Mouse (Mus musculus) megakaryocyte, embryonic 14.5 days (primary cell): ENCODE measurements around the gene Hoxb2. TPM values are rescaled to one million over a fixed set of nuclear protein-coding genes. Genes with fewer than 3 reads are reported as not detected.

Experiments used
- H3K27me3 ChIP-seq: replicated peaks from 2 replicates; pipeline ENCODE3; 2012; ENCODE audit warnings: inconsistent platforms
- H3K36me3 ChIP-seq: replicated peaks from 2 replicates; pipeline ENCODE3; 2012; ENCODE audit warnings: low read length, inconsistent platforms, mixed read lengths
- H3K4me1 ChIP-seq: 2 replicates; pipeline ENCODE4 v1.6.1; 2012; ENCODE audit warnings: inconsistent platforms
- H3K4me3 ChIP-seq: replicated peaks from 2 replicates; pipeline ENCODE3; 2012; ENCODE audit warnings: moderate library complexity, mild to moderate bottlenecking, inconsistent platforms
- H3K9me3 ChIP-seq: 2 replicates; pipeline ENCODE4 v1.6.1; 2012; ENCODE audit warnings: inconsistent platforms
- FLI1 ChIP-seq: IDR thresholded peaks from 2 replicates; pipeline ENCODE4 v1.6.1; 2012; ENCODE audit warnings: low read length, inconsistent platforms, mixed read lengths
- GATA1 ChIP-seq: IDR thresholded peaks from 3 replicates; pipeline ENCODE4 v1.6.1; 2012; ENCODE audit warnings: mixed read lengths, low read length, inconsistent platforms, borderline replicate concordance
- polyA plus RNA-seq: library from polyadenylated mRNA; stranded (reverse); fragments of >175 nt; gene quantifications from 2 replicates; pipeline ENCODE4 v1.2.3, GENCODE M21; 2012; ENCODE audit warnings: low replicate concordance; ENCODE audit not compliant: insufficient read depth

Gene Hoxb2
- polyA plus RNA-seq = not detected in 2 replicates

- peaks cover 4% of the 10 kb centered on the region; the same call in 1 of the 2 replicates for H3K9me3 ChIP-seq
- peaks cover 84% of the 10 kb centered on the region for H3K27me3 ChIP-seq
- H3K36me3 ChIP-seq = no peaks in the 10 kb centered on the region
- H3K4me1 ChIP-seq = peaks cover 10% of the 10 kb centered on the region
- no peak within 1 kb of the TSS for H3K4me3 ChIP-seq
- TF ChIP-seq FLI1 = no peak
- TF ChIP-seq GATA1 = no peak
These were observed at the start of gene Hoxb2 for GRCm38 (mm10) chr11:96350341-96350624. TSS of gene Hoxb2 (plus strand) at chr11:96350525.

- Histone ChIP-seq H3K9me3 (peaks cover 4% of the 10 kb centered on the region; the same call in 1 of the 2 replicates), H3K27me3 (peaks cover 99% of the 10 kb centered on the region), H3K4me3 (no peak overlapping the region), H3K36me3 (no peaks in the 10 kb centered on the region), H3K4me1 (peaks cover 28% of the 10 kb centered on the region)
- TF ChIP-seq FLI1 = no peak
- no peak for TF ChIP-seq GATA1
These were observed 49.3 kb upstream of the Hoxb2 start for GRCm38 (mm10) chr11:96301064-96301431.

- peaks cover 99% of the 10 kb centered on the region for H3K27me3 ChIP-seq
- H3K4me1 ChIP-seq = peaks cover 28% of the 10 kb centered on the region
- H3K4me3 ChIP-seq = no peak overlapping the region
- no peak for TF ChIP-seq GATA1
- no peak for TF ChIP-seq FLI1
- H3K9me3 ChIP-seq = peaks cover 4% of the 10 kb centered on the region; the same call in 1 of the 2 replicates
- H3K36me3 ChIP-seq = no peaks in the 10 kb centered on the region
These were observed 48.5 kb upstream of the Hoxb2 start for GRCm38 (mm10) chr11:96301837-96302236.

GRCm38 (mm10) chr11:96302381-96303150 is 47.8 kb upstream of the Hoxb2 start:
- peaks cover 99% of the 10 kb centered on the region for H3K27me3 ChIP-seq
- H3K36me3 ChIP-seq = no peaks in the 10 kb centered on the region
- peaks cover 4% of the 10 kb centered on the region; the same call in 1 of the 2 replicates for H3K9me3 ChIP-seq
- H3K4me3 ChIP-seq = peak overlapping the region; percentile 88
- TF ChIP-seq FLI1 = no peak
- TF ChIP-seq GATA1 = no peak
- peaks cover 28% of the 10 kb centered on the region for H3K4me1 ChIP-seq

GRCm38 (mm10) chr11:96303151-96304099 is 46.9 kb upstream of the Hoxb2 start, which contains the start of gene Hoxb5:
TSS of gene Hoxb5 (plus strand) at chr11:96303336.
- TF ChIP-seq GATA1 = no peak
- Histone ChIP-seq H3K36me3 (no peaks in the 10 kb centered on the region), H3K4me1 (peaks cover 28% of the 10 kb centered on the region), H3K4me3 (peak within 1 kb of the TSS; percentile 88), H3K27me3 (peaks cover 99% of the 10 kb centered on the region), H3K9me3 (peaks cover 4% of the 10 kb centered on the region; the same call in 1 of the 2 replicates)

GRCm38 (mm10) chr11:96304381-96305195 is 45.7 kb upstream of the Hoxb2 start:
- peaks cover 99% of the 10 kb centered on the region for H3K27me3 ChIP-seq
- H3K36me3 ChIP-seq = no peaks in the 10 kb centered on the region
- H3K4me1 ChIP-seq = peaks cover 20% of the 10 kb centered on the region
- no peak overlapping the region for H3K4me3 ChIP-seq
- TF ChIP-seq FLI1 = no peak
- H3K9me3 ChIP-seq = peaks cover 4% of the 10 kb centered on the region; the same call in 1 of the 2 replicates

GRCm38 (mm10) chr11:96305505-96306182 is 44.7 kb upstream of the Hoxb2 start:
- peaks cover 4% of the 10 kb centered on the region; the same call in 1 of the 2 replicates for H3K9me3 ChIP-seq
- TF ChIP-seq FLI1 = no peak
- TF ChIP-seq GATA1 = no peak
- H3K27me3 ChIP-seq = peaks cover 99% of the 10 kb centered on the region

GRCm38 (mm10) chr11:96306183-96306907 is 44.0 kb upstream of the Hoxb2 start:
- peaks cover 4% of the 10 kb centered on the region; the same call in 1 of the 2 replicates for H3K9me3 ChIP-seq
- peaks cover 21% of the 10 kb centered on the region for H3K4me1 ChIP-seq
- H3K27me3 ChIP-seq = peaks cover 98% of the 10 kb centered on the region
- no peak overlapping the region for H3K4me3 ChIP-seq
- no peaks in the 10 kb centered on the region for H3K36me3 ChIP-seq
- no peak for TF ChIP-seq GATA1
- TF ChIP-seq FLI1 = no peak

More at GRCm38 (mm10) chr11:96305505-96306182, 44.7 kb upstream of the Hoxb2 start:
- H3K4me1 ChIP-seq = peaks cover 17% of the 10 kb centered on the region
- H3K36me3 ChIP-seq = no peaks in the 10 kb centered on the region
- H3K4me3 ChIP-seq = no peak overlapping the region
